Mouse (Mus musculus): ENCODE measurements around the gene Adcy1.

DNA sequence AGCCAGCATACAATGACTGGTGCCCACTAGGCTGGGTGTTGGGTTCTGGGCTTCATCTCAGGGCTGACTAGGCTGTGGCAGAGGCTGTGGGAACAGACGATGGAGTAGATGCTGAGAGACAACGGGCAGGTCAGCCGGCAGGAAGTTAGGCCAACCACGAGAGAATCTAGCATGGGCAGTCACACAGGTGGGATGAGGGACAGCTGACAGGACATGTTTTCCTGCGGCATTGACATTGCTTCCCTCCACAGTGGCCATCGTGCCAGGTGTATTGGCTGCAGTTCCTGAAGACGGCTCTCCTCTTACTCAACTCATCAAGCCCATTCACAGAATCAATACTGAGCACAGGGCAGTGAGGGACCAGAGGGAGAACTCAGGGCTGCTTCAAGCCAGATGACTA, 84.7 kb downstream of the Adcy1 start:
- no peak for TF ChIP-seq CTCF (IDR thresholded peaks at IDR 0.05; ENCODE audit: low read depth)
- no peak for TF ChIP-seq EP300 (IDR thresholded peaks at IDR 0.05; ENCODE audit: low read depth)
